Mouse (Mus musculus) myocyte (in vitro differentiated cells): ENCODE measurements around the gene P2rx4.

Experiments used
- CEBPB ChIP-seq: IDR thresholded peaks from 2 replicates; pipeline ENCODE4 v1.6.1; 2011; ENCODE audit warnings: mild to moderate bottlenecking, moderate library complexity; ENCODE audit not compliant: poor library complexity, insufficient read depth, severe bottlenecking
- E2F4 ChIP-seq: IDR thresholded peaks from one replicate; pipeline ENCODE4 v1.6.1; 2011; ENCODE audit warnings: mild to moderate bottlenecking, control low read depth, moderate library complexity; ENCODE audit not compliant: insufficient read depth
- MAX ChIP-seq: IDR thresholded peaks from one replicate; pipeline ENCODE4 v1.6.1; 2011; ENCODE audit warnings: low read depth, mild to moderate bottlenecking, control low read depth
- MYOD1 ChIP-seq, 3 experiments: IDR thresholded peaks; one replicate each; pipeline ENCODE4 v1.6.1; 2011; ENCODE audit warnings: control low read depth in 2 of 3, low read depth in 2 of 3, mild to moderate bottlenecking in 2 of 3, moderate library complexity in 1 of 3; ENCODE audit not compliant: insufficient read length in 2 of 3, control insufficient read depth in 1 of 3
- MYOG ChIP-seq, 3 experiments: IDR thresholded peaks; one replicate each; pipeline ENCODE4 v1.6.1; 2011; ENCODE audit warnings: control low read depth in 2 of 3, low read depth in 2 of 3, mild to moderate bottlenecking in 2 of 3; ENCODE audit not compliant: insufficient read length in 2 of 3, control insufficient read depth in 1 of 3, insufficient read depth in 1 of 3
- POLR2A ChIP-seq: IDR thresholded peaks from one replicate; pipeline ENCODE4 v1.6.1; 2011; ENCODE audit warnings: low read depth, mild to moderate bottlenecking, control low read depth, moderate library complexity; ENCODE audit not compliant: insufficient read length
- POLR2AphosphoS2 ChIP-seq: IDR thresholded peaks from one replicate; pipeline ENCODE4 v1.6.1; 2011; ENCODE audit warnings: low read depth, control low read depth; ENCODE audit not compliant: insufficient read length
- TCF12 ChIP-seq: IDR thresholded peaks from one replicate; pipeline ENCODE4 v1.6.1; 2011; ENCODE audit warnings: mild to moderate bottlenecking, control low read depth; ENCODE audit not compliant: poor library complexity, insufficient read depth, severe bottlenecking
- USF1 ChIP-seq: IDR thresholded peaks from one replicate; pipeline ENCODE4 v1.6.1; 2011; ENCODE audit warnings: low read depth, mild to moderate bottlenecking, control low read depth, moderate library complexity

- TF ChIP-seq POLR2AphosphoS2 (no peak), POLR2A (no peak), MYOD1 (IDR thresholded peaks at IDR 0.05; ENCODE audit: control insufficient read depth in 1 of 3, insufficient read length in 2 of 3, low read depth in 2 of 3) (no peak), TCF12 (no peak), MYOG (IDR thresholded peaks at IDR 0.05; ENCODE audit: control insufficient read depth in 1 of 3, insufficient read depth in 1 of 3, insufficient read length in 2 of 3, low read depth in 2 of 3) (no peak), MAX (no peak), USF1 (no peak), CEBPB (no peak), E2F4 (no peak)
Observed at GRCm38 (mm10) chr5:122726068-122726467, 18.7 kb downstream of the P2rx4 start.
